Mouse (Mus musculus) neural tube, embryonic 13.5 days (tissue): ENCODE measurements around the gene Mettl13. TPM values are rescaled to one million over a fixed set of nuclear protein-coding genes. Genes with fewer than 3 reads are reported as not detected.

Source experiments
- ATAC-seq: fragments of 200-750 bp; cut with Nextera tagmentation; 2 replicates; pipeline ENCODE4 v1.8.0; 2017; ENCODE audit warnings: low read depth, mild to moderate bottlenecking, moderate TSS enrichment, moderate library complexity
- H3K27ac ChIP-seq: fragments of 300-500 bp; sonication (generic); replicated peaks from 2 replicates; pipeline ENCODE4 v1.5.1; 2015; ENCODE audit warnings: moderate library complexity, mild to moderate bottlenecking, inconsistent platforms
- H3K27me3 ChIP-seq: fragments of 300-500 bp; sonication (generic); 2 replicates; pipeline ENCODE4 v1.6.1; 2015; ENCODE audit warnings: mild to moderate bottlenecking, inconsistent platforms
- H3K36me3 ChIP-seq: fragments of 300-500 bp; sonication (generic); 2 replicates; pipeline ENCODE4 v1.6.1; 2015; ENCODE audit warnings: mild to moderate bottlenecking, inconsistent platforms
- H3K4me1 ChIP-seq: fragments of 300-500 bp; sonication (generic); replicated peaks from 2 replicates; pipeline ENCODE4 v1.6.1; 2015; ENCODE audit warnings: inconsistent platforms
- H3K4me2 ChIP-seq: fragments of 300-500 bp; sonication (generic); 2 replicates; pipeline ENCODE4 v1.6.1; 2015; ENCODE audit warnings: inconsistent platforms, mild to moderate bottlenecking, moderate library complexity
- H3K4me3 ChIP-seq: fragments of 300-500 bp; sonication (generic); 2 replicates; pipeline ENCODE4 v1.5.1; 2015; ENCODE audit warnings: mild to moderate bottlenecking, inconsistent platforms
- H3K9ac ChIP-seq: fragments of 300-500 bp; sonication (generic); 2 replicates; pipeline ENCODE4 v1.6.1; 2015; ENCODE audit warnings: moderate library complexity, mild to moderate bottlenecking, inconsistent platforms
- H3K9me3 ChIP-seq: fragments of 300-500 bp; sonication (generic); 2 replicates; pipeline ENCODE4 v1.6.1; 2016; ENCODE audit warnings: inconsistent platforms
- WGBS: fragments of 180-500 bp; shearing (Covaris S2); methylation state at CpG from one replicate; pipeline ENCODE4 v1.1.7; 2015; 5-methylcytosine and 5-hydroxymethylcytosine counted together
- polyA plus RNA-seq: library from polyadenylated mRNA; unstranded; fragments of >200 nt; fragmentation: Nextera tagmentation; extraction: Ambion mirVana; gene quantifications from 2 replicates; pipeline ENCODE4 v1.2.1, GENCODE M21; 2015

The Mettl13 gene
- polyA plus RNA-seq, 1 experiment from 2014 or later: 17.1 TPM

- H3K36me3 ChIP-seq: peaks cover 32% of the 10 kb centered on the region
- no peak overlapping the region for H3K4me2 ChIP-seq
- no peak for ATAC-seq
- H3K4me3 ChIP-seq: no peak overlapping the region
- no peak overlapping the region for H3K9ac ChIP-seq
- peaks cover 7% of the 10 kb centered on the region for H3K9me3 ChIP-seq
- WGBS: 66% methylated on average over 2 of the region's 2 CpGs
- H3K4me1 ChIP-seq: no peaks in the 10 kb centered on the region
- no peaks in the 10 kb centered on the region for H3K27me3 ChIP-seq
- H3K27ac ChIP-seq: no peak overlapping the region
Observed at GRCm38 (mm10) chr1:162529651-162530050, 18.7 kb downstream of the Mettl13 start.

DNA sequence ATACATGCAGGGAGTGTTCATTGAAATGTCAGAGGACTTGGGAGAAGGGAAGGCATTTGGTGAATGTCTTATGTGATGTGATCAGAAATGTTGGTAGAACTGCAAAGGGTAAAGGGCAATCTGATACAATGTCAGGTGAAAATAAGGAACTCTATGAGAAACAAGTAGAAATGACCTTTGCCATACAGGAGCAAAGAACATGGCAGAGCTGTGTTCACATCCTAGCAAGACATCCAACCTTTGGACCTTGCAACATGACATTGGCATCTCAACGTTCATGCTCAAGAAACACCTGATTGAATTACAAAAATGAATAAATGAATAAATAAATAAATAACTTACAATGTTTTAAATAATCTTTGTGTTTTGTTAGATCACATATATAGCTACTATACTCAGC, 33.2 kb downstream of the Mettl13 start:
- ATAC-seq: no peak
- WGBS: 85% methylated on average over 1 of the region's 1 CpGs

DNA sequence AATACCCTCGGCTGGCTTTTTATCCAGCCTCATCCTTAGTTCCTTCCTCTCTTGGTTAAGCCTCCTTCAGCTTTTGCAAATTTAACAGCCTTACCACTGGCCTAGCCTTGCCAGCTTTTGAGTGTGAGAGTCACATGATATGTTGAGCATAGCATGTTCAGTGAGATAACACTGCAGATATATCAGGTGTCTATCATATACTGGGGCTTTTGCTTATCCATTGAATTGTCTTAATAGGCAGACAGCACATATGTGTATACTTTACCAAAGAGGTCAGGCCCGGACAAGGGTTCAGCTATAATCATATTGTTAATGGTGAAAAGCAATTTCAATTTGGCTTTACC, 38.4 kb downstream of the Mettl13 start:
- no peak overlapping the region for H3K4me3 ChIP-seq
- H3K4me1 ChIP-seq: no peaks in the 10 kb centered on the region
- no peaks in the 10 kb centered on the region for H3K9me3 ChIP-seq
- WGBS: 87% methylated on average over 2 of the region's 2 CpGs
- H3K4me2 ChIP-seq: no peak overlapping the region
- H3K27me3 ChIP-seq: no peaks in the 10 kb centered on the region
- no peaks in the 10 kb centered on the region for H3K36me3 ChIP-seq
- H3K27ac ChIP-seq: no peak overlapping the region
- H3K9ac ChIP-seq: no peak overlapping the region
- no peak for ATAC-seq

More for the DNA sequence above, 33.2 kb downstream of the Mettl13 start:
- H3K9me3 ChIP-seq: no peaks in the 10 kb centered on the region
- no peaks in the 10 kb centered on the region for H3K4me1 ChIP-seq
- H3K27ac ChIP-seq: no peak overlapping the region
- H3K4me3 ChIP-seq: no peak overlapping the region
- no peaks in the 10 kb centered on the region for H3K27me3 ChIP-seq
- no peak overlapping the region for H3K9ac ChIP-seq
- no peak overlapping the region for H3K4me2 ChIP-seq
- no peaks in the 10 kb centered on the region for H3K36me3 ChIP-seq

GRCm38 (mm10) chr1:162509329-162510012, 38.9 kb downstream of the Mettl13 start:
- no peak overlapping the region for H3K4me2 ChIP-seq
- no peaks in the 10 kb centered on the region for H3K27me3 ChIP-seq
- no peak for ATAC-seq
- WGBS: 70% methylated on average over 12 of the region's 12 CpGs
- H3K9ac ChIP-seq: no peak overlapping the region
- H3K9me3 ChIP-seq: no peaks in the 10 kb centered on the region
- no peak overlapping the region for H3K4me3 ChIP-seq
- no peaks in the 10 kb centered on the region for H3K36me3 ChIP-seq
- H3K27ac ChIP-seq: no peak overlapping the region
- H3K4me1 ChIP-seq: no peaks in the 10 kb centered on the region

DNA sequence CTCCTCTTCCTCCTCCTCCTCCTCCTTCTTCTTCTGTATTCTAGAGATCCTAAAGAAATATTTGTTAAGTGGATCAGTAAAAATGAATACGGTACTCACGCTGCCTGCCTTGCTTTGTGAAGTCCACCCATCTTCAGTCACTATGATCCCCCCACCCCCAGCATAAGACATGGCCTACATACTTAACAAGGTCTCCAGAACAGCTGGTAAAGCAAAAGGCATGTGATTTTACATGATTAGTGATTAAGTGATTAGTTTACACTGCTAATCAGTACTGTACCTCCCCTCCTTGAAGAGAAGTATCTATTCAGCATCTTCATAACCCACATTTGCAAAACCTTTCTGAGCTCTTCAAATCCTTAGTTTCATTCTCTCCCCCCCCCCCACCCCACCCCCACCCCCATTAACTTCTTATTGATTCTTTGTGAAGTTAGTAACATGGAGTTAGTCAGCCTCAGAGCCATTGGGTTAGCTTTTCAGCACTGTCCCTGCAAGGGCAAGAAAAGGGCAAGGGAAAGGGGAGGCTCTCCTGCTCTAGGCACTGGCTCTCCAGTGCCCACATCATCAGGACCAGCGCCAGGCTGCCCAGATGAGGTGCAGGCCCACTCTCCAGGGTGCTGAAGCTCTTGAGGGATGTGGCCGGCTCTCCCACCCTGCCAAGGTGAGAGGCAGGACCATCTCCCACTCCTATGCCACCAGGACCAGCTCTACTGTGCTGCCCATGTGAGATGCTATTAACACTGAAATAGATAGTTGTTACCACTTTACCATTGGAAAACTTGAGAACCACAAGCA, 39.9 kb downstream of the Mettl13 start:
- Histone ChIP-seq H3K27me3 (no peaks in the 10 kb centered on the region), H3K4me2 (no peak overlapping the region), H3K36me3 (no peaks in the 10 kb centered on the region), H3K9ac (no peak overlapping the region), H3K27ac (no peak overlapping the region), H3K4me1 (no peaks in the 10 kb centered on the region), H3K4me3 (no peak overlapping the region), H3K9me3 (no peaks in the 10 kb centered on the region)
- ATAC-seq: no peak
- WGBS: 86% methylated on average over 4 of the region's 4 CpGs

- 91% methylated on average over 4 of the region's 4 CpGs for WGBS
- Histone ChIP-seq H3K9ac (no peak overlapping the region), H3K27ac (no peak overlapping the region), H3K27me3 (no peaks in the 10 kb centered on the region), H3K36me3 (no peaks in the 10 kb centered on the region), H3K4me2 (no peak overlapping the region), H3K4me1 (no peaks in the 10 kb centered on the region), H3K9me3 (no peaks in the 10 kb centered on the region), H3K4me3 (no peak overlapping the region)
- no peak for ATAC-seq
Observed at GRCm38 (mm10) chr1:162506516-162506915, 41.8 kb downstream of the Mettl13 start.

DNA sequence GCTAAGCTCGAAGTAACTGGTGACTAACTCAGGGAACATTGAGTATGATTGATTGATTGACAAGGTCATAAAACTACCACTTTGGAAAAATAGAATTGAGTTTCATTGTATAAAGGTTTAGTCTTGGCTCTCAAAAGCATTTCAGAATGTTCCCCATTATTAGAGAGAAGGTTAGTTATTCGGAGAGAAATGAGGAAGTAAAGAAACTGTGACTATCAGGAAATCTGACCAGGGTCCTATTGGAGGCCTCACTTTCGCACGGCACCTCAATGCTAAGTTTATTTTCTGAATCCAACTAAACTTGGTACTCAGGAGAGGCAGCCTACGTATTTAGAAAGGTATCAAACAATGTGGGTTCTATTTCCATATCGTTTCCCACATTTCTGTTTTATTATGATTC, 42.7 kb downstream of the Mettl13 start:
- no peak for ATAC-seq
- H3K9ac ChIP-seq: no peak overlapping the region
- H3K4me2 ChIP-seq: no peak overlapping the region
- no peaks in the 10 kb centered on the region for H3K36me3 ChIP-seq
- no peak overlapping the region for H3K4me3 ChIP-seq
- no peaks in the 10 kb centered on the region for H3K27me3 ChIP-seq
- WGBS: 89% methylated on average over 6 of the region's 6 CpGs
- no peaks in the 10 kb centered on the region for H3K4me1 ChIP-seq
- no peaks in the 10 kb centered on the region for H3K9me3 ChIP-seq
- H3K27ac ChIP-seq: no peak overlapping the region

Other genes with a start within 250 kb of the Mettl13 start
- 41.6 and 46.5 TPM in 2 replicates for gene Dnm3, start 70.5 kb downstream of the Mettl13 start, polyA plus RNA-seq
- gene Vamp4, start 22.0 kb upstream of the Mettl13 start, polyA plus RNA-seq: 80.2 and 80.4 TPM in 2 replicates
- not detected in 2 replicates for gene Myoc, start 90.6 kb upstream of the Mettl13 start, polyA plus RNA-seq
- gene Myocos, start 109.7 kb upstream of the Mettl13 start, polyA plus RNA-seq: not detected in 2 replicates
- gene Prrc2c, start 192.0 kb upstream of the Mettl13 start, polyA plus RNA-seq: 149 and 164 TPM in 2 replicates